Mouse (Mus musculus) cerebellum, adult 18-20 months (tissue): Measurements from ENCODE around the gene Cnn2.

Experiments
- DNase-seq, 2 experiments: peaks; one replicate each; pipeline ENCODE4 v3.0.0; 2021

Gene Cnn2

GRCm38 (mm10) chr10:79988506-79989271 is at the start of gene Cnn2:
TSS of gene Cnn2 (plus strand) at chr10:79988584.
- DNase-seq, result no peak

GRCm38 (mm10) chr10:79940749-79941148 is 47.6 kb upstream of the Cnn2 start:
- no peak for DNase-seq

GRCm38 (mm10) chr10:79942988-79943387 is 45.4 kb upstream of the Cnn2 start:
- no peak for DNase-seq

- no peak for DNase-seq
Observed at GRCm38 (mm10) chr10:79943471-79943901, 44.9 kb upstream of the Cnn2 start.

- no peak for DNase-seq
Observed at GRCm38 (mm10) chr10:79945507-79946234, 42.7 kb upstream of the Cnn2 start.

- no peak for DNase-seq
Observed at GRCm38 (mm10) chr10:79946752-79947322, 41.5 kb upstream of the Cnn2 start.

- no peak for DNase-seq
Observed at GRCm38 (mm10) chr10:79947502-79947901, 40.9 kb upstream of the Cnn2 start.

GRCm38 (mm10) chr10:79949873-79950272 is 38.5 kb upstream of the Cnn2 start:
- no peak for DNase-seq

- no peak for DNase-seq
Observed at GRCm38 (mm10) chr10:79950661-79951060, 37.7 kb upstream of the Cnn2 start.

GRCm38 (mm10) chr10:79953946-79954345 is 34.4 kb upstream of the Cnn2 start:
- no peak for DNase-seq

- no peak for DNase-seq
Observed at GRCm38 (mm10) chr10:79955691-79956090, 32.7 kb upstream of the Cnn2 start.

GRCm38 (mm10) chr10:79956643-79957154 is 31.7 kb upstream of the Cnn2 start:
- no peak for DNase-seq

- peak; percentile 85 to 86 for DNase-seq
Observed at GRCm38 (mm10) chr10:79958140-79958816, 30.1 kb upstream of the Cnn2 start.

GRCm38 (mm10) chr10:79959412-79959811 is 29.0 kb upstream of the Cnn2 start:
- peak in 1 of 2 experiments; percentile 63 for DNase-seq

- peak; percentile 99 for DNase-seq
Observed at GRCm38 (mm10) chr10:79959847-79960601, 28.4 kb upstream of the Cnn2 start, which contains the start of gene Wdr18. TSS of gene Wdr18 (plus strand) at chr10:79960152.

GRCm38 (mm10) chr10:79960671-79961294 is 27.6 kb upstream of the Cnn2 start:
- DNase-seq, result no peak

GRCm38 (mm10) chr10:79964727-79965126 is 23.7 kb upstream of the Cnn2 start:
- no peak for DNase-seq

GRCm38 (mm10) chr10:79965325-79965724 is 23.1 kb upstream of the Cnn2 start:
- no peak for DNase-seq

- DNase-seq, result peak; percentile 61 to 64
Observed at GRCm38 (mm10) chr10:79966886-79967400, 21.4 kb upstream of the Cnn2 start.

GRCm38 (mm10) chr10:79968181-79968580 is 20.2 kb upstream of the Cnn2 start:
- no peak for DNase-seq

- no peak for DNase-seq
Observed at GRCm38 (mm10) chr10:79969124-79969568, 19.2 kb upstream of the Cnn2 start.
